Mouse (Mus musculus) spleen, postnatal 14 days (tissue): ENCODE measurements around the gene Zfp607a.
"Not testable (repeated sequence)": the region's sequence is repeated elsewhere in the genome, so short reads cannot be mapped to it uniquely, and the experiment has no call there.

Source experiments
- DNase-seq, 2 experiments: peaks; one replicate each; pipeline ENCODE4 v3.0.0; 2021 to 2022; ENCODE audit warnings: low spot score in 2 of 2

Gene Zfp607a

GRCm38 (mm10) chr7:27857227-27857626 lies at the start of gene Zfp607a:
Gene Zfp607a, plus strand, starts transcription at chr7:27857527.
- DNase-seq: no peak

GRCm38 (mm10) chr7:27818526-27819110 lies 38.7 kb upstream of the Zfp607a start:
- DNase-seq: no peak

GRCm38 (mm10) chr7:27822611-27823010 lies 34.7 kb upstream of the Zfp607a start:
- no peak for DNase-seq

DNA sequence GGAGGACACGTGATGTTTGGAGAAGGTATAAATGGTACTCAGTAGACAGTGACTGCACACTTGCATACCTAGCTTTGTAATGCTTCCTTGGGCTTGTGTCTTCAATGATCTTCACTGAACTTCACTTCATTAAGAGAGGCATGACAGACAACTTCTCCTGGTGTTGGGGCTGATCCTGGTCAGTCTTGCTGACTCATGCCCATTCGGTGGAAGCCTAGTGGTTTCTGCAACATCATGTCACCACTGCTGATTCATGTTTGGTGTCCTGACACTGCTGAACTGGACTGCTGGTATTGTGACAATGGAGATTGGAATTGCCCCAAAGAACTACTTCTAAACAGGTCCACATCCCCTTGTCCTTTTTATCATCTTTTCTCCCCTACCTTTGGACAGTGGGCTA lies 23.2 kb upstream of the Zfp607a start:
- DNase-seq: no peak

GRCm38 (mm10) chr7:27837896-27838295 lies 19.4 kb upstream of the Zfp607a start:
- no peak for DNase-seq

DNA sequence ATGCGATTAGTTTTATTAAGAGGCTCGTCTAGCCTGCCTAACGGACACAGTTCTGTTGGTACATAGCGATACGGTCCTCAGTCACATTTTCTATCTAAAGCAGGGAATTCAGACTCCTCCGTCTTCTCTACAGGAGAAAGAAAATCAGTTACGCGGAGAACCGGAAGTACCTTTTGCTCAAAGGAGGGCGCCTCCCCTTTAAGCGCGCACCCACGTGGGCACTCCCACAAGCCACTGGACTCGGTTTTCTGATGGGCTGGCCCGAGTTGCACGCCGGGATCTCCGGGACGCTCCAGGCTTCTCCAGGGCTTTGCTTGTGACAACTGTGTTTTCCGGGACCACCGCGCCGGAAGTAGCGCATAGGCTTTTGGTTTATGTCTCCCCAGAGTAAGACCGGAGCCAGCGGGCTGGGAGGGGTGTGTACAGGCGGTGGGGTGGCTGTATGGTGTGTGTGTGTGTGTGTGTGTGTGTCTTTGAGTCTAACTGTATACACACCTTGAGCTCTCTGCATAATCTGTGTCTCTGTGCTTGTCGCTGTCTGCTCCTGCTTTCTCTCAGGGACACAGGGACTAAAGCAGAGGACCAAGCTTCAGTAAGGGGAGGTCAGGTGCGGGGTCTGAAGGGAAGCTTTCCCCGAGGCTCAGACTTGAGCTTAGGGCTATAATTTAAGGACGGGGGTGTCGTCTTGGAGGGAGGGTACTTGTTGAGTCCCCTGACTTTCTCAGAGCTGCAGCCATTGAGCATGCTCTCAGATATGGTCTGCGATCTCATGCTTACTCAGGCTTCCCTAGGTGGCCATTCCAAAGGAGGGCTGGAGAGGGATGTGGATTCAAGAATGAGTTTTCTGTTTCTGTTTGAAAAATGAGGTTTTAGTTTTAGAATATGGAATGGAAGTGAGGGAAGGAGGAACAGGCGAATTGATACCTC lies 18.7 kb upstream of the Zfp607a start, which contains the start of gene Zfp59:
Gene Zfp59, plus strand, starts transcription at position 285 of the 927 bp plus-strand sequence.
- peak; percentile 49 to 66 for DNase-seq

DNA sequence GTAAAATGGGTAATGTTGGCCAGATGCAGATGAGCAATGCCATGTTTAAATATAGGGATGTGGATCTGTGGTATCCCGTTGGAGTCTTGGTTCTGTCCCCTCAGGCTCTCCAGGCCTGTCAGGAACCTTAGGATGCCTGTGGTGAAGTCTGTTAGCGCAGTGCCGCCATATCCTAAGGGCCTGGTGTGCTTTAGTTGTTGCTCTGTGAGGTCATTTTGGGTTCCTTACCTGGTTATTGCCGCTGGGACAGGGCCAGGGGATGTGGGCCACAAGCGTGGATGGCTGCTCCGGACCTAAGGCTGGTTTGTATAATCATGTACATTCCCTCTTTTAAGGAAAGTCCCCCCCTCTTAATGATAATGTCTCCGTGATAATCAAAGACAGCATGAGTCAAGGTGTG lies 17.7 kb upstream of the Zfp607a start:
- no peak for DNase-seq

DNA sequence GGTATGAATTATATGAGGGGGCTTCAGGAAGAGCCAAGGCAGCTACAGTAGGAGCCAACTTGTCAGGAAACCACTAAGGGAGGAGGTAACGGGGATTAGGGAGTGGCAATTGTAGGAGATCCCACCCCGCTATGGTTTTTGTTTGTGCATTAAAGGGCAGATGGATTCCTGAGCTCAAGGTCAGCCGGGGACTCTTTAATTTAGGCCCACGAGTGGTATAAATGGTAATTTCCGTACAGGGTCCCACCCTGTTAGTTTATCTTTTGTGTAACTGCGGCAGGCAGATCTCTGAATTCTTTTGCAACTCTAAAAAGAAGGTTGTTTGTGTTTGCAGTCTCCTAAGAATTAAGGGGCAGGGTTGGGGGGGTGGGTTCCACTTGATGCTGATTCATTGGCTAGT lies 17.2 kb upstream of the Zfp607a start:
- no peak for DNase-seq

- no peak for DNase-seq
Observed at GRCm38 (mm10) chr7:27859301-27860251, 2.2 kb downstream of the Zfp607a start.

GRCm38 (mm10) chr7:27860396-27861235 lies 3.3 kb downstream of the Zfp607a start:
- DNase-seq: peak; percentile 40 to 61

GRCm38 (mm10) chr7:27862578-27862977 lies 5.3 kb downstream of the Zfp607a start:
- DNase-seq: not testable (repeated sequence)

DNA sequence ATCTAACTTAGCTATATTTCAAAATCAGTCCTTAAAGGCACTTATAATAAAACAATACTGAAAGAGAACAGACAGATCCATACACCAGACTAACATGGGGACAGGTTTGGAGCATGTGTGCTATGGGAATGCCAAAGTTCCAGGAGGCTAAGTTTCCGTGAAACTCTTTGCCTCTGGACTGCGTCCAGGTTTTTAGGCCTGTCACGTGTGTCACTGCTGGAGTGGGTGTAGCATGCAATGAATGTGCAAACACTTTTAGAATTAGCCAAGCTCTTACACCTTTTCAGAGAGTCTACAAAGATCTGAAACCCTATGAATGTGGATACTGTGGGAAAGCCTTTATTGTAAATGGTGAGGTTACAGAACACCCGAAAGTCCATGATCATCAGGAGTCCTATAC lies 24.4 kb downstream of the Zfp607a start:
- DNase-seq: no peak

DNA sequence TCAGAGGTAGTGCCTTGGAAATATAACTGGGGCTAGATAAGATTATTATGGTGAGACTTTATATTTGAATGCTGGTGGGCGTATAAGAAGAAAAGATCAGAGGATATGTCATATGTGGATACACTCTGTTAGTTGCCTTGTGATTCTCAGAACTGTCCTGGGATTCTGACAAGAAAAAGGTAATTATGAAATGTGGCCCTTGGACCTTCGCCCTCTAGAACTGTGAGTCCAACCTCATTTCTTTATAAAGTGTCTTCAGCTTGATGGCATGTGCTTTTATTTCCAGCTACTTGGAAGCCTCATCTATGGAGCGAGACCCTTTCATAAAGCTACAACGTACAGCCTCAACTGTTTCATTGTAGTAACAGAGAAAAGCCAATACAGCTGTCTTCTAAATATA lies 43.3 kb downstream of the Zfp607a start:
- no peak for DNase-seq

DNA sequence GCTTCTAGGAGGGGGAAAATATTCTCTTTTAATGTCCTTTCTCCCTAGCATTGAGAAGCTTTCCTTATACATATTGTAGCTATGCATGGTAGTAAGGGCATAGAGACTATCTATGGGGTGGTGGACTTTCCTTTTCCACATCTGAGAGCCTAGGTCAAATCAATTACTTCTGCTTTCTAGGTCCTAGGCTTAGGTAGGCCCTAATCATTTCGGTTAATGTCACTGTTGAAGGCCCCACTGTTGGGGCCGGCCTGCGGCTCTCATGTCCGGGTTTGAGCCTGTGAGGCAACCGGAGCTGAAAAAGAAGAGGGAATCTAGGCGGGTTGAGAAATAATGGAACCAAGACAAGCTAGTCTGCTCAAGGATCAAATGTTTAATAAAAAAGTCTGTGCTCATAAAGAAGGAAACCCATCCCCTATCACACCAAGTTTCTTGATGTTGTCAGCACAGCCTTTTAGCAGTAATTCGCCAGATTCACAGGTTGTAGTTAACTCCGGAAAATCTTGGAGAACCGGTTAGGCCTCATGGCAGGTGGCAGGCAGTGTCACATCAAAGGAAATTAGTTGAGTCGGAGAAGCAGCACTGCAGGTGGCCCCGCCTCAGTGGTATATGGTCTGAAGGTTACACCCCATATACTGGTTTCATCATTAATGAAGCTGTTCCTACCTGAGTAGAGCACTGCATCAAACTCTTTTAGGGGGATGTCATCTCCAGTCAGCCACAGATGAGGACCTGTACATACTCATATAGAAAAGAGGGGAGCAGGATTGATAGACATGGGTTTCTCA lies 47.9 kb downstream of the Zfp607a start:
- no peak for DNase-seq

DNA sequence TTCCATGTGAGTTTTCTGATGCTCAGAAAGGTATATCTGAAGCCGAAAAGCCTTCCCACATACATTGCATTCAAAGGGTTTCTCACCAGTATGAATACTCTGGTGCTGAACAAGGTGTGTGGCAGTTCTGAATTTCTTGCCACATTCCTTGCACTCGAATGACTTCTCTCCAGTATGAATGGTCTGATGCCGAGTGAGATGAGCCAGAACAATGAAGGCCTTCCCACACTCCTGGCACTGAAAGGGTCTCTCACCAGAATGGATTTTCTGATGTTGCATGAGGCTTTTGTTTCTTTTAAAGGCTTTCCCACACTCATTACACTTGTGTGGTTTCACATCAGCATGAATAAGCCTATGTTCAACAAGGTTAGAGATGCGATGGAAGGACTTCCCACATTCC lies 53.6 kb downstream of the Zfp607a start:
- DNase-seq: not testable (repeated sequence)

DNA sequence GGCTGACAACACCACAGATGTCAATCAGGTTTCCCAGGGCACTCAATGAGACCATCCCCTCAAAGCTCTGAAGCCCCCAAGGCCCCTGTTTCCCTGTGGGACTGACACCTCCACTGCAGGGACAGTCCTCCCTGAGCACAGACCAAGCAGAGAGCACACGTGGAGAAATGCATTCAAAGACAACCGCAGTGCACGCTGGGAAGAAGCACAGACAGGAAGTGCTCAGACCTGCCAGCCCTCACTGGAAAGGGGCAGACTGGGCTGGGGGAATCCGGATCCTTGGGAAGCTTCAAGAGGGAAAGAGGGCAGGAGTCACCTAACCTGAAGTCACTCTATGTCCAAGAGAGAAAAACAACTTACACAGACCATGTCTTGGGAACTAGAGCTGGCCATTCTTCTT lies 69.7 kb downstream of the Zfp607a start:
- DNase-seq: not testable (repeated sequence)

GRCm38 (mm10) chr7:27928818-27929695 lies 71.7 kb downstream of the Zfp607a start, which contains the start of gene Zfp974:
Gene Zfp974, minus strand, starts transcription at chr7:27929460.
- DNase-seq: peak; percentile 11 to 35
